Mouse (Mus musculus) T-helper 1 cell (primary cell): ENCODE data around the gene Trib2.

ENCODE experiments used
- in situ Hi-C: fragments of 300-600 bp; cut with MboI, MseI; formaldehyde crosslinking; loops from one replicate; pipeline ENCODE4 v1.15.1; 2025; ENCODE audit warnings: high pct_unique_total_duplicates

Trib2 gene

DNA sequence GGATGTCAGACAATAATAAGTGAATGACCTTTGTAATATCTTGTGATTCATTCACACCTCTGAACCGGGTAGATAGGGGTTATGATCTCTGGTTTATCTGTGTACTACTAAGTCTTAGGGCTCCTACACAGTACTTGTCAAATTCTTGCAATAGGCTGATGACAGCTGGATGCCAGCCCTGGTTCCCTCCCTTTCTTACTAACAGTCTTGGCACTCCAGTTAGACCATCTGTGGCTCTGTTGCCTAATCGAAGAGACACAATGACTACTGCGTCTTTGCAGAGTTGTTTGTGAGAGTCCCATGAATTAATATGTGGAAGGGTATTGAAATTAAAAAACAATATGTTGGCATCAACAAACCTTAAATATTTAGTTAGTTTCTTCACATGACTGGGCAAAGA lies 48.2 kb downstream of the Trib2 start:
- in situ Hi-C loops, result loop anchor here (10.0 kb wide), 1 partner anchor 1564 kb away; no protein-coding TSS in a partner anchor

DNA sequence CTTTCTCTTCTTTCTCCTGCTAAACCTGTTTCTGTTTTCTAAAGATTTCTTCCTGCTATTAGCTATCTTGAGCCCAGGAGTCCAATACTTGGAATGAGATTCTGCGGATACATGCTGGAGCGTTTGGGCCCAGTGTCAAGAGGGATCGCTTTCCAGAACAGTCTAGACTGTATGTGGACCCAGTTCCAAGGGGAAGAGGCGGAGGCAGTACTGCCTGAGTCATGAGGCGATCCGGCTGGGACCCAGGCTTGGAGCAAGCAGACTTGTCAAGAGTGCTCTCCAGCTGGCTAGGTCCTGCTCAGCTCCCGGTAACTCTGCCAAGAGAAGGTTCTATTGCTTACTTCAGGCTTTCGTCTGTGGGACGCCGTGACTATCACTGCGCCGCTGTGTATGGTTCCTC lies 50.7 kb downstream of the Trib2 start:
- in situ Hi-C loops, result loop anchor here (10.0 kb wide), 1 partner anchor 1561 kb away; no protein-coding TSS in a partner anchor

DNA sequence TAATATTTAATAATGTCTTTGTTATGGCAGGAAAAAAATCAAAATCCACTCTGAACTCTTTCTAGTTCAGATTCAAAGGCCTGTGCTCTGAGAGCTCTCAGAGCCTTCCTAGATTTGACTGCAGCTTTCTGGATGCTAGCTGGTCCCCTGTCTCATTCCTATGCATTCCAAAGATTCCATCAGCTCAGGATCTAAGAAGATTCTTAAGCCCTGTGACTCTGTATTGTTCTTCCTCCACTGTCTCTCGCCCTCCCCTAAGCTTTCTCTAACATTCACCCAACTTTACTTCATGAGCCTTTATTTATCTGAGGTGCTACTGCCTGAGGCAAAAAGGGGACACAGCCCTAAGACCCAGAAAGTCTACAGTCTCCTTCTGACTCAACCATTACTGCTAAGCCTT lies 51.5 kb downstream of the Trib2 start:
- in situ Hi-C loops, result loop anchor here (10.0 kb wide), 1 partner anchor 1560 kb away; no protein-coding TSS in a partner anchor

DNA sequence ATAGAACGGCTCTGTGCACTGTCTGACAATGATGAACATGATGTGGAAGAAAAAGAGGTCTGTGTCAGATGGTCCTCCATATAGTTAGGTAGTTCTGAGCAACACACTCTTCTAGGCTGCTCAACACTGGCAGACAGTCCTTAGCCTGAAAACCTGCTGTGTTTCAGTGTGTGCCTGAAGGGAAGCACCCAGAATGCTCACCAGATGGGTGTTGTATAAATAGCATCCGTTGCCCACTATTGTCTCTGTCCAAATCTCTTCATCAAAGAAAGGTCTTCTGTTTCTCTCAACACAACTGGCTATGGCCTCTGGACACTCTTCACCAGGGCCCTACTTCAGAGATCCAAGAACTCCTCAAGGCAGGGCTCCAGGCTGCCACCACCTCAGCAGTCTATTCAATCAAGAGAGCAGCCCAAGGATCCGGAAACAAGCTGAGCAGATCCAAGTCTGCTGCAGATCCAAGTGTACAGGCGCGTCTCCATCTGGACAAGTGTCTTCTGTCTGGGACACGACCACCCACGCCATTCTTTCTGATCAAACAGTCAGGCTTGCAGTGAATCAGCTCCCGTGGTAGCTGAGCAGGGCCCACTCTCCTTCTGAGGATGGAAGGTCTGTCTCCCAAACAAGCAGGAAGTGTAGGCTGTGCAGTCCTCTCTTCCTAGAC lies 55.1 kb downstream of the Trib2 start:
- in situ Hi-C loops, result loop anchor here (10.0 kb wide), 1 partner anchor 1557 kb away; no protein-coding TSS in a partner anchor

DNA sequence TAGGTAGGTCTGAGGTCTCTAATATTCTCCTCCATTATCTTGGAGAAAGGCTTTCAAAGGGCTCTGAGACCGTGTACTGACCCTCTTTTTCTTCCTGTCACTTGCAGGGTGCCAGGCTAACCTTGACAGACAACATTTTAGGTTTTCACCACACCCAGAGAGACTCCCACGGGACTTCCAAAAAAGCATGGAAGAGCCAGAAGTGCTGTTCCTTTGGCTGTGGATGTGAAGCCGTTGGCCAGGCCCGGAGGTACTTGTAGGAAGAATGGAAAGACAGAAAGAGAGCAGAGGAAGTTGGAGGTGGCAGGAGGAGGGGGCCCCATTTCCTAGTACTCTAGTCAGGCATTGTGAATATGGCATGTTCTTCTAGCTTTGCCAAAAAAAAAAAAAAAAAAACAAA lies 56.0 kb downstream of the Trib2 start:
- in situ Hi-C loops, result loop anchor here (10.0 kb wide), 1 partner anchor 1556 kb away; no protein-coding TSS in a partner anchor

DNA sequence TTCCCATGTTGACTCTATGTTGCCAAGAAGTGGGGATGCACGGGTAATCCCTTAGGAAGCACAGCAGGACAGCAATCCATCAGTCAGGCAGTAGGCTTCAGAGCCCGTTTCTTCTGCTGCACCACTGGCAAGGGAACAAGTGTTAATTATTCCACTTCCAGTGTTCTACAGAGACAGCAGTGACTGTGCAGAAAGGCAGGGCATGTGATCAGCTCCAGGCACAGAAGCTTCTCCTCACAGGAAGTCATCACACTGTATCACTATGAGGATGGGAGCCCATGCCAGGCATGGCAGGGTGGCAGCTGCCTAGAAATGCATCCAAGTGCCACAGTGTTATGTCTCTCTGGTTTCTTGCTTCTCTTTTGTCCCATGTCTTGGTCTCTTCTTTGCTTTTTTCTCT lies 57.9 kb downstream of the Trib2 start:
- in situ Hi-C loops, result no loop called here

DNA sequence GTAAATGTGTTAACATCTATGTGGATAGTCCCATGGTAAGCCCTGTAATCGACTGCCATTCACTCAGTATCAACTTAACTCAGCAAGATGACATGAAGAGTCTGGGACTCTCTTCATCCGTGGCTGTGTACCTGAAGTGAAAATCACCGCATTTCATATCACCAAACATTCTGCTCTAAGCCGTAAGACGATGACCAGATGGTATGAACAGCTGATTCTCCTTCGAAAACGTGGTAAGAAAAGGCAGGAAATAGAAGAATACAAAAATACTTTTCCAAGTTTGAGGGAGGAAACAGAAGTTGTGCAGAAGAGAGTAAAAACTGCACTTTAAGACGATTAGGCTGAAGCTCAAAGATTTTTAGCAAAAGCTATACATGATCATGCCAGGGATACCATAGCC lies 59.4 kb downstream of the Trib2 start:
- in situ Hi-C loops, result no loop called here

DNA sequence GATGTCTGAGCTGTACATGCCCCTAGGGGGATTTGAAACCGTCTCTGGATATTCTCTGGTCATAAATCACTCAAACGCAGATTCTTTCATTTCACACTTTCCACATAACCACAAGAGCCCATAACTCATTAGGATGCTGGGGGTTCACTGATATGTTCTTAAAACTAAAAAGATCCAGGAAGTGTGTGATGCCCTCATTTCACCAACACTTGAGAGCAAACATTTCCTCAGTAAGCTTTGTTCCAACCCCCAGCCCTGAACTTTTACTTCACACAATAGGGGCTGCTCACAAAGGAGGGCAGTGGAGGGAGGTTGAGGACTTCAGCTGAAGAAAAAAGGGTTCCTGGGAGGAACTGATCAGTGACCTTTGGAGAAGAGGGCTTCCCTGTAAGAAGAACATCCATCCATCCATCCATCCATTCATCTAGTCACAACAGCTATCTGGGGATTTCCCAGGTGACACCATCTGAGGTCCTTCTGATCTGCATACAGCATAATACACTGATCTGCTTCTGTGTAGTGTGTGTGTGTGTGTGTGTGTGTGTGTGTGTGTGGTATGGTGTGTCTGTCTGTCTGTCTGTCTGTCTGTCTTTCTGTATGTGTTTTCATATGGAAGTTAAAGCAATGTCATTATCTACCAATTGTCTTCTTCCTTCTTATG lies 61.6 kb downstream of the Trib2 start:
- in situ Hi-C loops, result no loop called here

DNA sequence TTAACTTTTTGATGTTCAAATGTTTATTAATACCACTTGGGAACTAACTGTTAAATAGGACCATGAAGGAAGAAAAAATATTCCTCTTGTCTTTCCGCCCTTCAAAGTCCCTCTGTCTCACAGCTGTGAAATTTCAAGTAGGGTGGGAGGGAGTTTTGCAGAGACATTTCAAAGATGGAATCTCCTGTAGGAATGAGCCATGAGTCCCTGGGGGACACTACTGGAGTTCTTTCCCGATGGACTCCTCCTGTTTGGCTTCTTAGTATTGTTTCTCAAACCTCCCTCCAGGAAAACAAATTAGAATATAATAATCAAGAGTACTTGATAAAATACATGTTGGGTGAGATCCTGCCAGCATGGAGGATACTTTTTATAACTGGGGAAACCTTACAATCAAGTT lies 62.1 kb downstream of the Trib2 start:
- in situ Hi-C loops, result no loop called here

DNA sequence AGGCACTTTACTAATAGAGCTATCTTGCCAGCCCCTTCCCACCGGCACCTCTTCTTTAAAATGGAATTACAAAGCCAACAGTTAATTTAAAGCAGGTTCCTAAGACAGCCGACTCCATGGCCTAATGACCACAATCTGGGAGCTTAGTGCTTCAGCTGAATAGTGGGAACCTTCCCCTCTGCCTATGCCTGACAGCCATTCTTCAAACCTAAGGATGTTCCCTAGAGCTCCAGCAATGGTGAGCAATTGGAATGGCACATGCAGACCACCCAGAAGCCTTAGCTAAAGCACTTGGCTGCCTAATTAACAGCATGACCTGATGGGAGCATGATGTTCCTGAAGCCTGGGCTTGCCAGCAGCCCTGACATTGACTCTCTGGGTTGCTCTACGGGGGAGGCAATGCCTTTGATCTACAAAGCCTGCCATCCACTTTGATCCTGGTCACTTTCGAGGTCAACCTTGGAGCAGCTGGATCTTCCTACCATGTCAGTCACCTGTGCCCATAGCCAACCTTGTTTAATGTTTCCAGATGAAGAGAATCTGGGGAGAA lies 67.0 kb downstream of the Trib2 start:
- in situ Hi-C loops, result no loop called here

DNA sequence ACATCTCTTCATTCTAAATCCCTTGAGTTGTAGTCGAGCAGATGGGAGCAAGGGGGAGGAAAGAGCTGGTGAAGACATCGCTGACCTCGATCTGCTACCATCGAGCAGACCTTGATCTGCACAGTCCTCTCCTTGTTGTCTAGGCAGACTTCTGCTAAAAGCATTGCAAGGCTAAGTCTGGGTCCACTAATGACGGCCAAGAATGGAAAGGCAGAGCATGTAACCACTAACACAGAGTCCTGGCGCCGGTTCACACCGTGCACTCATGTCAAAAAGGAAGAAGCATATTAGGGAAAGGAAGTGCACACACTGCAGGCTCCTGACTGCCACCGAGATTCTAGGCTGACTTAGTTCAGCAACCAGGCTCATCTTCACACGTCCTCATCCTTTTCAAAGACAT lies 71.0 kb downstream of the Trib2 start:
- in situ Hi-C loops, result no loop called here
